ENCODE assay signal across 9 mouse cellular contexts in genomic region chr13:55463399-55464026, GRCm38 (mm10). TPM values are rescaled to one million over a fixed set of nuclear protein-coding genes. Genes with fewer than 3 reads are reported as not detected.
DNase-seq lines count a peak whose midpoint lies in the region; ATAC-seq and TF ChIP-seq lines count a peak whose summit lies in the region.
"Had no signal": no experiment of that assay in that cellular context is flagged by ENCODE, and none has a peak within 500 bp of the region (broad histone marks: within the 10 kb centered on the region; RNA-seq: fewer than 3 reads in every experiment).

No protein-coding gene starts in this region.

- H3K4me3 ChIP-seq in liver, embryonic 11.5 days (ENCODE audit: low read depth, low read length), result peak overlapping the region; percentile 53
- peak overlapping the region; percentile 75 for H3K4me3 ChIP-seq in embryonic facial prominence, embryonic 13.5 days
- H3K4me3 ChIP-seq in hindbrain, postnatal 0 days (ENCODE audit: low read length), result peak overlapping the region; percentile 76
- peak overlapping the region; percentile 66 for H3K4me3 ChIP-seq in neural tube, embryonic 12.5 days

- no peak for TF ChIP-seq CTCF in hindbrain, postnatal 0 days (IDR thresholded peaks at IDR 0.05; ENCODE audit: low read depth)

- H3K9ac ChIP-seq in liver, embryonic 11.5 days (ENCODE audit: low read depth, low read length), result no peak overlapping the region
- H3K9ac ChIP-seq in embryonic facial prominence, embryonic 13.5 days, result peak overlapping the region; percentile 85
- peak overlapping the region; percentile 85 for H3K9ac ChIP-seq in hindbrain, postnatal 0 days (replicated peaks; ENCODE audit: low read length)
- H3K9ac ChIP-seq in neural tube, embryonic 12.5 days, result peak overlapping the region; percentile 80

- no peak for ATAC-seq in liver, embryonic 11.5 days (replicated peaks; ENCODE audit: low FRiP score)
- ATAC-seq in embryonic facial prominence, embryonic 13.5 days (ENCODE audit: insufficient number of reproducible peaks, insufficient read depth, low FRiP score, low TSS enrichment, low read depth), result no peak
- no peak for ATAC-seq in hindbrain, postnatal 0 days
- ATAC-seq in neural tube, embryonic 12.5 days (ENCODE audit: low FRiP score, low read depth), result peak; percentile 6; the same call in 1 of the 2 replicates

- DNase-seq in liver, embryonic 11.5 days (ENCODE audit: low spot score), result no peak
- DNase-seq in liver, result no peak
- no peak for DNase-seq in hindbrain, postnatal 0 days (ENCODE audit: low spot score)
- DNase-seq in gastrocnemius, postnatal 14 days, result no peak
- DNase-seq in gastrocnemius, adult 18-20 months (ENCODE audit: low spot score), result no peak
- DNase-seq in kidney, postnatal 14 days, result no peak

- H3K27ac ChIP-seq in liver, embryonic 11.5 days (ENCODE audit: low read depth, low read length), result no peak overlapping the region
- H3K27ac ChIP-seq in embryonic facial prominence, embryonic 13.5 days, result peak overlapping the region; percentile 5; the same call in 1 of the 2 replicates
- peak overlapping the region; percentile 94 for H3K27ac ChIP-seq in hindbrain, postnatal 0 days
- peak overlapping the region; percentile 92; the same call in 1 of the 2 replicates for H3K27ac ChIP-seq in neural tube, embryonic 12.5 days

- 15% methylated on average over 14 of the region's 14 CpGs for WGBS in liver, embryonic 11.5 days
- WGBS in embryonic facial prominence, embryonic 13.5 days, result 10% methylated on average over 14 of the region's 14 CpGs
- WGBS in hindbrain, postnatal 0 days, result 5% methylated on average over 14 of the region's 14 CpGs
- 8% methylated on average over 14 of the region's 14 CpGs for WGBS in neural tube, embryonic 12.5 days

- H3K4me1 ChIP-seq in liver, embryonic 11.5 days (replicated peaks; ENCODE audit: control insufficient read depth, insufficient read depth, low read length), result peaks cover 17% of the 10 kb centered on the region
- H3K4me1 ChIP-seq in embryonic facial prominence, embryonic 13.5 days, result peaks cover 31% of the 10 kb centered on the region
- H3K4me1 ChIP-seq in hindbrain, postnatal 0 days (ENCODE audit: insufficient read depth, low read length), result peaks cover 18% of the 10 kb centered on the region
- H3K4me1 ChIP-seq in neural tube, embryonic 12.5 days, result peaks cover 30% of the 10 kb centered on the region

- intact Hi-C loops in gastrocnemius, postnatal 14 days (cut with DNase I; ENCODE audit: low total_unique reads), result no loop called here

- peak overlapping the region; percentile 76 for H3K4me2 ChIP-seq in liver, embryonic 11.5 days
- peak overlapping the region; percentile 89 for H3K4me2 ChIP-seq in embryonic facial prominence, embryonic 13.5 days
- peak overlapping the region; percentile 63 for H3K4me2 ChIP-seq in hindbrain, postnatal 0 days (ENCODE audit: low read depth, low read length)
- peak overlapping the region; percentile 80 for H3K4me2 ChIP-seq in neural tube, embryonic 12.5 days (replicated peaks)

- peaks cover 16% of the 10 kb centered on the region for H3K36me3 ChIP-seq in liver, embryonic 11.5 days (ENCODE audit: control insufficient read depth, insufficient read depth, low read length)
- peaks cover 38% of the 10 kb centered on the region for H3K36me3 ChIP-seq in embryonic facial prominence, embryonic 13.5 days
- H3K36me3 ChIP-seq in hindbrain, postnatal 0 days (ENCODE audit: insufficient read depth, low read length), result peaks cover 15% of the 10 kb centered on the region; the same call in 1 of the 2 replicates
- peaks cover 37% of the 10 kb centered on the region for H3K36me3 ChIP-seq in neural tube, embryonic 12.5 days

- H3K27me3 ChIP-seq in liver, embryonic 11.5 days (replicated peaks; ENCODE audit: control insufficient read depth, insufficient read depth, low read length), result peaks cover 32% of the 10 kb centered on the region
- no peaks in the 10 kb centered on the region for H3K27me3 ChIP-seq in embryonic facial prominence, embryonic 13.5 days
- H3K27me3 ChIP-seq in hindbrain, postnatal 0 days (ENCODE audit: insufficient read depth, low read length), result no peaks in the 10 kb centered on the region
- no peaks in the 10 kb centered on the region for H3K27me3 ChIP-seq in neural tube, embryonic 12.5 days (replicated peaks)

- no peaks in the 10 kb centered on the region for H3K9me3 ChIP-seq in liver, embryonic 11.5 days (ENCODE audit: control insufficient read depth, low read length)
- H3K9me3 ChIP-seq in embryonic facial prominence, embryonic 13.5 days, result no peaks in the 10 kb centered on the region
- H3K9me3 ChIP-seq in hindbrain, postnatal 0 days (ENCODE audit: low read length), result no peaks in the 10 kb centered on the region
- H3K9me3 ChIP-seq in neural tube, embryonic 12.5 days, result no peaks in the 10 kb centered on the region

RNA-seq across cellular contexts. Expression of gene Prr7, which starts 0.6 kb away (rescaled TPM):
- 0.29 and 0.35 TPM in 2 replicates for polyA plus RNA-seq in liver, embryonic 11.5 days (2014; fragmentation: Nextera tagmentation; extraction: Ambion mirVana)
- 0.96 and 1.2 TPM in 2 replicates for polyA plus RNA-seq in embryonic facial prominence, embryonic 13.5 days (2015; fragmentation: Nextera tagmentation; extraction: Ambion mirVana)
- total RNA-seq in hindbrain, postnatal 0 days (2014; rRNA removed), result 106 and 119 TPM in 2 replicates
- 4.6 and 4.9 TPM in 2 replicates for polyA plus RNA-seq in hindbrain, postnatal 0 days (2015; fragmentation: Nextera tagmentation; extraction: Ambion mirVana)
- polyA plus RNA-seq in neural tube, embryonic 12.5 days (2016; fragmentation: Nextera tagmentation; extraction: Ambion mirVana), result 1.8 TPM in 2 replicates
- 1 to 10 TPM; 1.0 to 1.6 TPM for total RNA-seq in gastrocnemius, postnatal 14 days (2021)
- under 1 TPM in 1 of 2 experiments, not detected in 1; 0.21 TPM for total RNA-seq in gastrocnemius, adult 18-20 months (2021)

RNA-seq across cellular contexts. Expression of gene Grk6, which starts 18.6 kb away (rescaled TPM):
- polyA plus RNA-seq in liver, embryonic 11.5 days (2014; fragmentation: Nextera tagmentation; extraction: Ambion mirVana), result 45.8 and 49.0 TPM in 2 replicates
- polyA plus RNA-seq in embryonic facial prominence, embryonic 13.5 days (2015; fragmentation: Nextera tagmentation; extraction: Ambion mirVana), result 36.4 and 45.3 TPM in 2 replicates
- total RNA-seq in hindbrain, postnatal 0 days (2014; rRNA removed), result 72.2 and 72.6 TPM in 2 replicates
- 34.7 and 35.5 TPM in 2 replicates for polyA plus RNA-seq in hindbrain, postnatal 0 days (2015; fragmentation: Nextera tagmentation; extraction: Ambion mirVana)
- 51.8 and 52.4 TPM in 2 replicates for polyA plus RNA-seq in neural tube, embryonic 12.5 days (2016; fragmentation: Nextera tagmentation; extraction: Ambion mirVana)
- total RNA-seq in gastrocnemius, postnatal 14 days (2021), result 10 to 100 TPM; 12.1 to 12.6 TPM
- 10 to 100 TPM in 1 of 2 experiments, 1 to 10 TPM in 1; 8.6 to 10.4 TPM for total RNA-seq in gastrocnemius, adult 18-20 months (2021)

RNA-seq across cellular contexts. Expression of gene Dbn1, which starts 24.4 kb away (rescaled TPM):
- 64.9 and 69.0 TPM in 2 replicates for polyA plus RNA-seq in liver, embryonic 11.5 days (2014; fragmentation: Nextera tagmentation; extraction: Ambion mirVana)
- 275 and 276 TPM in 2 replicates for polyA plus RNA-seq in embryonic facial prominence, embryonic 13.5 days (2015; fragmentation: Nextera tagmentation; extraction: Ambion mirVana)
- total RNA-seq in hindbrain, postnatal 0 days (2014; rRNA removed), result 442 and 446 TPM in 2 replicates
- 369 and 371 TPM in 2 replicates for polyA plus RNA-seq in hindbrain, postnatal 0 days (2015; fragmentation: Nextera tagmentation; extraction: Ambion mirVana)
- 575 and 596 TPM in 2 replicates for polyA plus RNA-seq in neural tube, embryonic 12.5 days (2016; fragmentation: Nextera tagmentation; extraction: Ambion mirVana)
- 10 to 100 TPM; 31.3 to 37.5 TPM for total RNA-seq in gastrocnemius, postnatal 14 days (2021)
- total RNA-seq in gastrocnemius, adult 18-20 months (2021), result 1 to 10 TPM; 4.0 to 6.2 TPM

RNA-seq across cellular contexts. Expression of gene F12, which starts 36.9 kb away (rescaled TPM):
- 62.3 and 63.4 TPM in 2 replicates for polyA plus RNA-seq in liver, embryonic 11.5 days (2014; fragmentation: Nextera tagmentation; extraction: Ambion mirVana)
- 0.24 and 1.6 TPM in 2 replicates for polyA plus RNA-seq in embryonic facial prominence, embryonic 13.5 days (2015; fragmentation: Nextera tagmentation; extraction: Ambion mirVana)
- total RNA-seq in hindbrain, postnatal 0 days (2014; rRNA removed), result not detected in 2 replicates
- polyA plus RNA-seq in hindbrain, postnatal 0 days (2015; fragmentation: Nextera tagmentation; extraction: Ambion mirVana), result 0.26 and 0.48 TPM in 2 replicates
- 0.17 TPM in 1 of 2 replicates, not detected in the other for polyA plus RNA-seq in neural tube, embryonic 12.5 days (2016; fragmentation: Nextera tagmentation; extraction: Ambion mirVana)
- not detected for total RNA-seq in gastrocnemius, postnatal 14 days (2021)
- total RNA-seq in gastrocnemius, adult 18-20 months (2021), result under 1 TPM in 1 of 2 experiments, not detected in 1; 0.12 TPM

RNA-seq across cellular contexts. Expression of gene Pfn3, which starts 48.5 kb away (rescaled TPM):
- polyA plus RNA-seq in liver, embryonic 11.5 days (2014; fragmentation: Nextera tagmentation; extraction: Ambion mirVana), result not detected in 2 replicates
- not detected in 2 replicates for polyA plus RNA-seq in embryonic facial prominence, embryonic 13.5 days (2015; fragmentation: Nextera tagmentation; extraction: Ambion mirVana)
- total RNA-seq in hindbrain, postnatal 0 days (2014; rRNA removed), result 0.52 TPM in 1 of 2 replicates, not detected in the other
- polyA plus RNA-seq in hindbrain, postnatal 0 days (2015; fragmentation: Nextera tagmentation; extraction: Ambion mirVana), result 0.37 and 0.68 TPM in 2 replicates
- polyA plus RNA-seq in neural tube, embryonic 12.5 days (2016; fragmentation: Nextera tagmentation; extraction: Ambion mirVana), result not detected in 2 replicates
- total RNA-seq in gastrocnemius, postnatal 14 days (2021), result not detected
- not detected for total RNA-seq in gastrocnemius, adult 18-20 months (2021)
- total RNA-seq: left cerebral cortex, postnatal 36 days had no signal
